Comparison of ENCODE assay signal across 24 mouse cellular contexts in the genomic region with DNA sequence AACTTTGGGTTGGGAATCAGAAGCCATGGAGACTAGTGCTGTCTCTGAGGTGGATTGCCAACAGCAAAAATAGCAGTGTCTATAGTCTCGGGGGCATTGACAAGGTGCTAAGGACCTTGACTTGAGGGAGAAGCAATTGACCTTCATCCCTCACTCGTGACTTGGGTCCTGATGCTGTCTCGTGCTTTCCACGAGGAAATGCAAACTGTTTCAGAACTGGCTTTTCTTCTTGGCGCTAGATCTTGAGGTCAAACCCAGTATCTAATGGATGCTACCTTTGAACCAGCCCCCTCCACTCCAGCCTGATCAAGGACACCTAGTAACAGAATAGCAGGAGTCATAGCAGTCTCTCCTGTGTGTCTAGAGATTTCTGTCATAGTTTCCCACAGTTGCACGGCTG.
DNase-seq lines count a peak whose midpoint lies in the region; ATAC-seq and TF ChIP-seq lines count a peak whose summit lies in the region.
"Had no signal": no experiment of that assay in that cellular context is flagged by ENCODE, and none has a peak within 500 bp of the region (broad histone marks: within the 10 kb centered on the region; RNA-seq: fewer than 3 reads in every experiment).

No protein-coding gene starts in this region.

- peak; percentile 36 for DNase-seq in heart, adult 11 months
- no peak for DNase-seq in heart, postnatal 25 days (ENCODE audit: low spot score)
- peak; percentile 71 for DNase-seq in midbrain, embryonic 11.5 days (ENCODE audit: low spot score, missing footprints)
- DNase-seq in midbrain, postnatal 0 days (ENCODE audit: low spot score), result no peak
- DNase-seq in R1 (ENCODE audit: low read depth, low spot score), result peak; percentile 25
- DNase-seq in ZHBTc4 (ENCODE audit: low read depth, low spot score), result peak; percentile 51
- DNase-seq in kidney, postnatal 25 days, result no peak
- DNase-seq: adrenal gland, adult 2 months; adrenal gland, adult 8-10 months; adrenal gland, postnatal 10 days; adrenal gland, postnatal 14 days; adrenal gland, postnatal 25 days; adrenal gland, postnatal 36 days; B cell, adult 2 months; cerebellum, adult 11 months; cerebellum, adult 11-12 months; cerebellum, adult 18-20 months; cerebellum, adult 2 months had no signal

- no peak overlapping the region for H3K9ac ChIP-seq in midbrain, embryonic 11.5 days (ENCODE audit: low read length)
- H3K9ac ChIP-seq in midbrain, postnatal 0 days (replicated peaks; ENCODE audit: low read length, poor library complexity, severe bottlenecking), result no peak overlapping the region
- no peak overlapping the region for H3K9ac ChIP-seq in forebrain, embryonic 16.5 days (replicated peaks; ENCODE audit: low read depth, low read length)

- 97% methylated on average over 6 of the region's 6 CpGs for WGBS in midbrain, embryonic 11.5 days
- 93% methylated on average over 6 of the region's 6 CpGs for WGBS in midbrain, postnatal 0 days
- WGBS in forebrain, embryonic 16.5 days, result 96% methylated on average over 6 of the region's 6 CpGs

- no peak for TF ChIP-seq CTCF in midbrain, postnatal 0 days (IDR thresholded peaks at IDR 0.05)

- no peak overlapping the region for H3K27ac ChIP-seq in midbrain, embryonic 11.5 days (ENCODE audit: low read depth, low read length)
- no peak overlapping the region for H3K27ac ChIP-seq in midbrain, postnatal 0 days (ENCODE audit: low read depth, low read length)
- H3K27ac ChIP-seq in forebrain, embryonic 16.5 days (ENCODE audit: low read length), result no peak overlapping the region

- no peaks in the 10 kb centered on the region for H3K4me1 ChIP-seq in midbrain, embryonic 11.5 days (ENCODE audit: control insufficient read depth, insufficient read depth, low read length)
- no peaks in the 10 kb centered on the region for H3K4me1 ChIP-seq in midbrain, postnatal 0 days (ENCODE audit: insufficient read depth, low read length)
- no peaks in the 10 kb centered on the region for H3K4me1 ChIP-seq in forebrain, embryonic 16.5 days (replicated peaks; ENCODE audit: control insufficient read depth, insufficient read depth, low read length)

- no peak for ATAC-seq in midbrain, embryonic 11.5 days (ENCODE audit: low FRiP score)
- no peak for ATAC-seq in midbrain, postnatal 0 days (ENCODE audit: low FRiP score)
- no peak for ATAC-seq in forebrain, embryonic 16.5 days
- ATAC-seq: activated CD4-positive, CD25-positive, alpha-beta regulatory T cell, adult 4 months; CD4-positive, CD25-positive, alpha-beta regulatory T cell, adult 4 months; Patski had no signal

- no peaks in the 10 kb centered on the region for H3K36me3 ChIP-seq in midbrain, embryonic 11.5 days (ENCODE audit: control insufficient read depth, insufficient read depth, low read length)
- no peaks in the 10 kb centered on the region for H3K36me3 ChIP-seq in midbrain, postnatal 0 days (ENCODE audit: insufficient read depth, low read length)
- H3K36me3 ChIP-seq in forebrain, embryonic 16.5 days (ENCODE audit: control insufficient read depth, insufficient read depth), result no peaks in the 10 kb centered on the region
- H3K36me3 ChIP-seq: G1E had no signal

- no peaks in the 10 kb centered on the region for H3K9me3 ChIP-seq in midbrain, embryonic 11.5 days (ENCODE audit: control insufficient read depth, low read length)
- no peaks in the 10 kb centered on the region for H3K9me3 ChIP-seq in midbrain, postnatal 0 days (ENCODE audit: low read length)
- no peaks in the 10 kb centered on the region for H3K9me3 ChIP-seq in forebrain, embryonic 16.5 days (ENCODE audit: control insufficient read depth, low read length)

- intact Hi-C loops in heart, postnatal 25 days (cut with DNase I), result no loop called here

- no peak overlapping the region for H3K4me2 ChIP-seq in midbrain, embryonic 11.5 days
- no peak overlapping the region for H3K4me2 ChIP-seq in midbrain, postnatal 0 days (ENCODE audit: low read depth, low read length, poor library complexity, severe bottlenecking)
- H3K4me2 ChIP-seq in forebrain, embryonic 16.5 days (ENCODE audit: low read length), result no peak overlapping the region

- H3K27me3 ChIP-seq in midbrain, embryonic 11.5 days (ENCODE audit: control insufficient read depth, insufficient read depth, low read length), result no peaks in the 10 kb centered on the region
- no peaks in the 10 kb centered on the region for H3K27me3 ChIP-seq in midbrain, postnatal 0 days (ENCODE audit: insufficient read depth, low read length)
- no peaks in the 10 kb centered on the region for H3K27me3 ChIP-seq in forebrain, embryonic 16.5 days (replicated peaks; ENCODE audit: control insufficient read depth, insufficient read depth, low read length)
- H3K27me3 ChIP-seq: CH12.LX, Patski had no signal

- no peak overlapping the region for H3K4me3 ChIP-seq in midbrain, embryonic 11.5 days (ENCODE audit: low read depth, low read length)
- no peak overlapping the region for H3K4me3 ChIP-seq in midbrain, postnatal 0 days (ENCODE audit: low read depth, low read length)
- no peak overlapping the region for H3K4me3 ChIP-seq in forebrain, embryonic 16.5 days (replicated peaks; ENCODE audit: low read length)

Comparison
In these comparisons a context has a peak if more than half of its experiments do, and no peak if none do; other contexts are left out.
1. DNase-seq: peak in heart, adult 11 months (single experiment), midbrain, embryonic 11.5 days (single experiment), R1 (single experiment) and ZHBTc4 (single experiment); none in heart, postnatal 25 days (single experiment), midbrain, postnatal 0 days (single experiment) and kidney, postnatal 25 days (0 of 2).